Mouse (Mus musculus) forebrain, postnatal 0 days (tissue): Measurements from ENCODE around the gene Itgb1bp1. TPM values are rescaled to one million over a fixed set of nuclear protein-coding genes. Genes with fewer than 3 reads are reported as not detected.

Source experiments
- ATAC-seq: fragments of 200-750 bp; cut with Nextera tagmentation; 2 replicates; pipeline ENCODE4 v1.8.0; 2017; ENCODE audit warnings: mild to moderate bottlenecking, moderate library complexity
- DNase-seq: peaks from one replicate; pipeline ENCODE4 v3.0.0-alpha.2; 2015
- H3K27ac ChIP-seq: fragments of 300-500 bp; sonication (generic); 2 replicates; pipeline ENCODE4 v1.5.1; 2014; ENCODE audit warnings: low read depth, mild to moderate bottlenecking, antibody characterized with exemption, low read length, moderate library complexity, mixed read lengths
- H3K27me3 ChIP-seq: fragments of 300-500 bp; sonication (generic); 2 replicates; pipeline ENCODE4 v1.6.1; 2014; ENCODE audit warnings: mild to moderate bottlenecking, low read length, mixed read lengths; ENCODE audit not compliant: insufficient read depth
- H3K36me3 ChIP-seq: fragments of 300-500 bp; sonication (generic); 2 replicates; pipeline ENCODE4 v1.6.1; 2014; ENCODE audit warnings: mild to moderate bottlenecking, moderate library complexity; ENCODE audit not compliant: insufficient read depth
- H3K4me1 ChIP-seq: fragments of 300-500 bp; sonication (generic); 2 replicates; pipeline ENCODE4 v1.6.1; 2014; ENCODE audit warnings: antibody characterized with exemption; ENCODE audit not compliant: insufficient read depth
- H3K4me2 ChIP-seq: fragments of 300-500 bp; sonication (generic); 2 replicates; pipeline ENCODE4 v1.6.1; 2014; ENCODE audit warnings: low read depth, mild to moderate bottlenecking, moderate library complexity
- H3K4me3 ChIP-seq: fragments of 300-500 bp; sonication (generic); 2 replicates; pipeline ENCODE4 v1.5.1; 2014; ENCODE audit warnings: low read depth, low read length, mixed read lengths
- H3K9ac ChIP-seq: fragments of 300-500 bp; sonication (generic); 2 replicates; pipeline ENCODE4 v1.6.1; 2014; ENCODE audit warnings: mild to moderate bottlenecking
- H3K9me3 ChIP-seq: fragments of 300-500 bp; sonication (generic); 2 replicates; pipeline ENCODE4 v1.6.1; 2016; ENCODE audit warnings: low read length
- CTCF ChIP-seq: sonication (generic); IDR thresholded peaks from 2 replicates; pipeline ENCODE4 v1.5.1; 2016; ENCODE audit warnings: antibody characterized with exemption, control low read depth, low read depth
- WGBS: fragments of 180-500 bp; shearing (Covaris S2); extraction: QIAGEN DNeasy Blood & Tissue Kit; methylation state at CpG from one replicate; pipeline ENCODE4 v1.1.7; 2014; 5-methylcytosine and 5-hydroxymethylcytosine counted together
- polyA plus RNA-seq: library from polyadenylated mRNA; unstranded; fragments of >200 nt; fragmentation: Nextera tagmentation; extraction: Ambion mirVana; gene quantifications from 2 replicates; pipeline ENCODE4 v1.2.1, GENCODE M21; 2015
- total RNA-seq: library from RNA; depleted of rRNA; stranded (reverse); fragments of >200 nt; gene quantifications from 2 replicates; pipeline ENCODE4 v1.2.3, GENCODE M21; 2014

The Itgb1bp1 gene
- total and polyA plus RNA-seq, 2 experiments from 2014 or later: 23.9 to 37.4 TPM

GRCm38 (mm10) chr12:21285508-21286242, 409 bp downstream of the Itgb1bp1 start:
- no peak for TF ChIP-seq CTCF
- WGBS: 1% methylated on average over 46 of the region's 47 CpGs
- Histone ChIP-seq H3K27ac (peak overlapping the region; percentile 93), H3K9ac (peak overlapping the region; percentile 80), H3K9me3 (no peaks in the 10 kb centered on the region), H3K36me3 (peaks cover 9% of the 10 kb centered on the region; the same call in 1 of the 2 replicates), H3K4me1 (0 out of 2 replicates have a peak, but pooled peaks cover 7% of the 10 kb centered on the region), H3K4me2 (peak overlapping the region; percentile 67), H3K27me3 (no peaks in the 10 kb centered on the region), H3K4me3 (peak overlapping the region; percentile 76)
- no peak for DNase-seq
- ATAC-seq: peak; percentile 83

GRCm38 (mm10) chr12:21284761-21285441, 1.2 kb downstream of the Itgb1bp1 start, which contains the start of gene Cpsf3:
TSS of gene Cpsf3 (plus strand) at chr12:21285391.
- H3K9me3 ChIP-seq: no peaks in the 10 kb centered on the region
- H3K4me2 ChIP-seq: peak within 1 kb of the TSS; percentile 67
- no peak for TF ChIP-seq CTCF
- H3K4me1 ChIP-seq: 0 out of 2 replicates have a peak, but pooled peaks cover 7% of the 10 kb centered on the region
- H3K27me3 ChIP-seq: no peaks in the 10 kb centered on the region
- 57% methylated on average over 11 of the region's 11 CpGs for WGBS
- DNase-seq (no peak), ATAC-seq (no peak)
- H3K4me3 ChIP-seq: peak within 1 kb of the TSS; percentile 76
- 0 out of 2 replicates have a peak, but pooled peaks cover 4% of the 10 kb centered on the region for H3K36me3 ChIP-seq
- peak within 1 kb of the TSS; percentile 80 for H3K9ac ChIP-seq
- peak within 1 kb of the TSS; percentile 93 for H3K27ac ChIP-seq

GRCm38 (mm10) chr12:21277352-21277864, 8.7 kb downstream of the Itgb1bp1 start:
- WGBS: 65% methylated on average over 1 of the region's 1 CpGs
- Histone ChIP-seq H3K9me3 (no peaks in the 10 kb centered on the region), H3K4me1 (no peaks in the 10 kb centered on the region), H3K36me3 (peaks cover 3% of the 10 kb centered on the region; the same call in 1 of the 2 replicates), H3K9ac (no peak overlapping the region), H3K27me3 (no peaks in the 10 kb centered on the region), H3K4me3 (no peak overlapping the region), H3K27ac (no peak overlapping the region), H3K4me2 (no peak overlapping the region)
- DNase-seq (no peak), ATAC-seq (peak; percentile 21; the same call in 1 of the 2 replicates)
- TF ChIP-seq CTCF: no peak

GRCm38 (mm10) chr12:21274446-21274845, 11.6 kb downstream of the Itgb1bp1 start:
- Histone ChIP-seq H3K27me3 (no peaks in the 10 kb centered on the region), H3K36me3 (peaks cover 27% of the 10 kb centered on the region), H3K4me2 (no peak overlapping the region), H3K4me1 (no peaks in the 10 kb centered on the region), H3K9ac (no peak overlapping the region), H3K27ac (no peak overlapping the region), H3K4me3 (no peak overlapping the region), H3K9me3 (no peaks in the 10 kb centered on the region)
- ATAC-seq (no peak), DNase-seq (no peak)
- TF ChIP-seq CTCF: no peak
- WGBS: 75% methylated on average over 7 of the region's 7 CpGs

GRCm38 (mm10) chr12:21268083-21268616, 17.9 kb downstream of the Itgb1bp1 start:
- Histone ChIP-seq H3K4me3 (no peak overlapping the region), H3K9ac (no peak overlapping the region), H3K4me2 (no peak overlapping the region), H3K27me3 (no peaks in the 10 kb centered on the region), H3K4me1 (no peaks in the 10 kb centered on the region), H3K9me3 (no peaks in the 10 kb centered on the region), H3K36me3 (peaks cover 71% of the 10 kb centered on the region), H3K27ac (no peak overlapping the region)
- ATAC-seq (no peak), DNase-seq (no peak)
- TF ChIP-seq CTCF: no peak
- WGBS: 90% methylated on average over 8 of the region's 8 CpGs

GRCm38 (mm10) chr12:21266784-21267098, 19.3 kb downstream of the Itgb1bp1 start:
- Histone ChIP-seq H3K9ac (no peak overlapping the region), H3K4me2 (no peak overlapping the region), H3K36me3 (peaks cover 69% of the 10 kb centered on the region), H3K4me3 (no peak overlapping the region), H3K9me3 (no peaks in the 10 kb centered on the region), H3K27me3 (no peaks in the 10 kb centered on the region), H3K4me1 (no peaks in the 10 kb centered on the region), H3K27ac (no peak overlapping the region)
- DNase-seq: no peak
- TF ChIP-seq CTCF: no peak
- ATAC-seq: no peak
- 96% methylated on average over 2 of the region's 2 CpGs for WGBS
